In the genomic region with DNA sequence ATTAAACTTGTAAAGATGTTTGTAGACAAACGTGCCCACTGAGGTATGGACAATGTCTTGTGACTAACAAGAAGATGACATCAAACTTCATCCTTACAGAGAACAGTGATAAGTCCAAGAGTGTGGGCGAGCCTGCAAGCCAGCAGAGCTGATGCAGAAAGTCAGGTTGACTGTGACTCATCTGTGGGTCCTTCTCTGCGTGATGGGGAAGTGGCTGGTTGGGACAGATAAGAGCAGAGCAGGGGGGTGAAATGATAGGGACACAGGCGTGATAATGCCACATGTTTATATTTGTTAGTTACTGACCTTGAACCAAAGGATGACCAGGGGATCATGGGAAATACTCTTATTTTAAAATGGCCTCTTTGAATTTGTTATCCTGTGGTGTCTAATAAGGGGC, we compare ENCODE assay signal across 10 mouse cellular contexts. TPM values are rescaled to one million over a fixed set of nuclear protein-coding genes. Genes with fewer than 3 reads are reported as not detected.
DNase-seq lines count a peak whose midpoint lies in the region; ATAC-seq and TF ChIP-seq lines count a peak whose summit lies in the region.
"Had no signal": no experiment of that assay in that cellular context is flagged by ENCODE, and none has a peak within 500 bp of the region (broad histone marks: within the 10 kb centered on the region; RNA-seq: fewer than 3 reads in every experiment).

No protein-coding gene starts in this region.

- no peaks in the 10 kb centered on the region; the same call in 1 of the 2 replicates for H3K36me3 ChIP-seq in heart, adult 2 months (ENCODE audit: control insufficient read depth, insufficient read depth, low read length)
- H3K36me3 ChIP-seq in liver, embryonic 14.5 days (replicated peaks; ENCODE audit: control insufficient read depth, insufficient read depth, low read depth): no peaks in the 10 kb centered on the region
- no peaks in the 10 kb centered on the region for H3K36me3 ChIP-seq in hindbrain, embryonic 10.5 days
- H3K36me3 ChIP-seq: kidney, embryonic 15.5 days had no signal

- peak; percentile 70 for TF ChIP-seq EP300 in heart, adult 2 months (IDR thresholded peaks at IDR 0.05; ENCODE audit: insufficient read depth, low read depth, low read length)
- TF ChIP-seq EP300 in liver, embryonic 14.5 days (IDR thresholded peaks at IDR 0.05; ENCODE audit: low read depth): peak; percentile 94

- no peak overlapping the region for H3K4me3 ChIP-seq in heart, adult 2 months
- no peak overlapping the region for H3K4me3 ChIP-seq in liver, embryonic 14.5 days (ENCODE audit: insufficient read depth in 1 of 2, low read depth in 2 of 2, low read length in 2 of 2)
- no peak overlapping the region for H3K4me3 ChIP-seq in hindbrain, embryonic 10.5 days
- H3K4me3 ChIP-seq: forebrain, embryonic 13.5 days; kidney, embryonic 15.5 days had no signal

- H3K4me2 ChIP-seq in liver, embryonic 14.5 days (ENCODE audit: low read depth): peak overlapping the region; percentile 61
- H3K4me2 ChIP-seq: forebrain, embryonic 13.5 days; kidney, embryonic 15.5 days had no signal

- intact Hi-C loops in heart, adult 2 months (cut with DNase I): no loop called here

- DNase-seq in heart, adult 2 months: no peak
- DNase-seq in heart, adult 8-10 months (ENCODE audit: low spot score): no peak
- peak; percentile 30 for DNase-seq in 3T3-L1 (ENCODE audit: low read depth, low spot score)
- DNase-seq in c-Kit-positive CD71-negative TER-119-negative erythroid progenitor cells, embryonic 14.5 days (ENCODE audit: low read depth): peak; percentile 54
- peak; percentile 74 to 81 (median 78) for DNase-seq in liver, embryonic 14.5 days (ENCODE audit: low read depth in 3 of 3, low spot score in 3 of 3)
- DNase-seq in hindbrain, embryonic 10.5 days (ENCODE audit: low spot score): no peak
- no peak for DNase-seq in gastrocnemius, postnatal 10 days
- DNase-seq in layer of hippocampus, postnatal 36 days: no peak

- H3K79me2 ChIP-seq in heart, adult 2 months (replicated peaks; ENCODE audit: control insufficient read depth, insufficient read depth, low read length): no peaks in the 10 kb centered on the region

- no peak for TF ChIP-seq POLR2A in heart, adult 2 months (IDR thresholded peaks at IDR 0.05; ENCODE audit: insufficient read depth, low read depth, low read length)

- no peak overlapping the region for H3K9ac ChIP-seq in heart, adult 2 months (ENCODE audit: low read depth, low read length)
- peak overlapping the region; percentile 56 for H3K9ac ChIP-seq in liver, embryonic 14.5 days (replicated peaks)
- H3K9ac ChIP-seq: forebrain, embryonic 13.5 days; kidney, embryonic 15.5 days had no signal

- H3K9me3 ChIP-seq in liver, embryonic 14.5 days (ENCODE audit: control insufficient read depth, low read length): no peaks in the 10 kb centered on the region; the same call in 1 of the 2 replicates
- peaks cover 5% of the 10 kb centered on the region; the same call in 1 of the 2 replicates for H3K9me3 ChIP-seq in hindbrain, embryonic 10.5 days
- H3K9me3 ChIP-seq: forebrain, embryonic 13.5 days had no signal

- peak overlapping the region; percentile 23 for H3K27ac ChIP-seq in heart, adult 2 months
- peak overlapping the region; percentile 88 for H3K27ac ChIP-seq in liver, embryonic 14.5 days
- no peak overlapping the region for H3K27ac ChIP-seq in hindbrain, embryonic 10.5 days
- H3K27ac ChIP-seq: forebrain, embryonic 13.5 days; kidney, embryonic 15.5 days had no signal

- WGBS in heart, adult 2 months: 17% methylated on average over 4 of the region's 4 CpGs
- WGBS in liver, embryonic 14.5 days (ENCODE audit: insufficient replicate concordance): 3% methylated on average over 4 of the region's 4 CpGs
- 83% methylated on average over 4 of the region's 4 CpGs for WGBS in hindbrain, embryonic 10.5 days

- no peaks in the 10 kb centered on the region for H3K27me3 ChIP-seq in heart, adult 2 months (ENCODE audit: control insufficient read depth, insufficient read depth, low read length)
- no peaks in the 10 kb centered on the region for H3K27me3 ChIP-seq in liver, embryonic 14.5 days (ENCODE audit: control insufficient read depth, insufficient read depth, low read length)
- no peaks in the 10 kb centered on the region for H3K27me3 ChIP-seq in hindbrain, embryonic 10.5 days (ENCODE audit: insufficient read depth, poor library complexity, severe bottlenecking)
- H3K27me3 ChIP-seq: forebrain, embryonic 13.5 days; kidney, embryonic 15.5 days had no signal

- peaks cover 4% of the 10 kb centered on the region for H3K4me1 ChIP-seq in heart, adult 2 months (ENCODE audit: control insufficient read depth, insufficient read depth, low read length)
- peaks cover 34 to 48% of the 10 kb centered on the region in 2 experiments for H3K4me1 ChIP-seq in liver, embryonic 14.5 days (replicated peaks; ENCODE audit: control insufficient read depth in 2 of 2, insufficient read depth in 2 of 2, low read length in 1 of 2)
- H3K4me1 ChIP-seq in hindbrain, embryonic 10.5 days (replicated peaks): peaks cover 6% of the 10 kb centered on the region
- H3K4me1 ChIP-seq: forebrain, embryonic 13.5 days; kidney, embryonic 15.5 days had no signal

- peak; percentile 97 for ATAC-seq in liver, embryonic 14.5 days (ENCODE audit: insufficient read depth)
- ATAC-seq: forebrain, embryonic 13.5 days had no signal

- no peak for TF ChIP-seq CTCF in heart, adult 2 months (IDR thresholded peaks at IDR 0.05)
- no peak for TF ChIP-seq CTCF in liver, embryonic 14.5 days (IDR thresholded peaks at IDR 0.05; ENCODE audit: low read depth)

RNA-seq across cellular contexts. Expression of a gene that starts 23.3 kb away (rescaled TPM):
- 1 to 10 TPM; 1.6 to 1.8 TPM for total RNA-seq in heart, adult 2 months (2021)
- 4.5 and 4.9 TPM in 2 replicates for polyA plus RNA-seq in heart, adult 2 months (2012; rRNA removed)
- 1 to 10 TPM; 1.2 to 4.5 (median 1.6) TPM for total RNA-seq in heart, adult 8-10 months (2022)
- polyA plus RNA-seq in liver, embryonic 14.5 days (2012; rRNA removed): 23.8 and 32.0 TPM in 2 replicates
- polyA plus RNA-seq in liver, embryonic 14.5 days (2014; fragmentation: Nextera tagmentation; extraction: Ambion mirVana): 32.9 and 38.8 TPM in 2 replicates
- 4.4 and 7.5 TPM in 2 replicates for polyA plus RNA-seq in hindbrain, embryonic 10.5 days (2016; fragmentation: Nextera tagmentation; extraction: Ambion mirVana)
- 1 to 10 TPM in 1 of 2 experiments, under 1 TPM in 1; 0.96 to 2.1 TPM for total RNA-seq in gastrocnemius, postnatal 10 days (2021)
- total RNA-seq in layer of hippocampus, postnatal 36 days (2021): 1 to 10 TPM in 1 of 2 experiments, under 1 TPM in 1; 0.58 to 1.2 TPM

RNA-seq across cellular contexts. Expression of a gene that starts 37.7 kb away (rescaled TPM):
- total RNA-seq in heart, adult 2 months (2021): under 1 TPM; 0.75 to 0.84 TPM
- polyA plus RNA-seq in heart, adult 2 months (2012; rRNA removed): 1.2 and 1.6 TPM in 2 replicates
- total RNA-seq in heart, adult 8-10 months (2022): 1 to 10 TPM in 1 of 4 experiments, under 1 TPM in 3; 0.30 to 1.5 (median 0.69) TPM
- polyA plus RNA-seq in liver, embryonic 14.5 days (2012; rRNA removed): 1.6 and 1.9 TPM in 2 replicates
- 1.1 and 1.2 TPM in 2 replicates for polyA plus RNA-seq in liver, embryonic 14.5 days (2014; fragmentation: Nextera tagmentation; extraction: Ambion mirVana)
- 0.39 and 0.60 TPM in 2 replicates for polyA plus RNA-seq in hindbrain, embryonic 10.5 days (2016; fragmentation: Nextera tagmentation; extraction: Ambion mirVana)
- 1 to 10 TPM; 2.3 to 2.4 TPM for total RNA-seq in gastrocnemius, postnatal 10 days (2021)
- 1 to 10 TPM; 1.4 to 1.5 TPM for total RNA-seq in layer of hippocampus, postnatal 36 days (2021)

RNA-seq across cellular contexts. Expression of a gene that starts 57.7 kb away (rescaled TPM):
- total RNA-seq in heart, adult 2 months (2021): 1 to 10 TPM; 1.6 to 2.2 TPM
- 2.1 and 2.8 TPM in 2 replicates for polyA plus RNA-seq in heart, adult 2 months (2012; rRNA removed)
- 1 to 10 TPM; 1.2 to 5.3 (median 1.3) TPM for total RNA-seq in heart, adult 8-10 months (2022)
- 4.3 and 4.5 TPM in 2 replicates for polyA plus RNA-seq in liver, embryonic 14.5 days (2012; rRNA removed)
- 5.0 and 5.9 TPM in 2 replicates for polyA plus RNA-seq in liver, embryonic 14.5 days (2014; fragmentation: Nextera tagmentation; extraction: Ambion mirVana)
- polyA plus RNA-seq in hindbrain, embryonic 10.5 days (2016; fragmentation: Nextera tagmentation; extraction: Ambion mirVana): 2.3 and 3.8 TPM in 2 replicates
- total RNA-seq in gastrocnemius, postnatal 10 days (2021): 1 to 10 TPM; 4.0 to 4.4 TPM
- total RNA-seq in layer of hippocampus, postnatal 36 days (2021): 1 to 10 TPM; 1.1 to 2.1 TPM

Comparison
In these comparisons a context has a peak if more than half of its experiments do, and no peak if none do; other contexts are left out.
1. DNase-seq: peak in 3T3-L1 (single experiment), c-Kit-positive CD71-negative TER-119-negative erythroid progenitor cells, embryonic 14.5 days (single experiment) and liver, embryonic 14.5 days (3 of 3); none in heart, adult 2 months (0 of 2), heart, adult 8-10 months (single experiment), hindbrain, embryonic 10.5 days (single experiment), gastrocnemius, postnatal 10 days (single experiment) and layer of hippocampus, postnatal 36 days (0 of 2).